Mouse (Mus musculus) bone marrow macrophage, adult 2 months (primary cell): ENCODE measurements around the gene Emilin1.

Experiments
- CTCF ChIP-seq: IDR thresholded peaks from 2 replicates; pipeline ENCODE4 v1.5.1; 2012; ENCODE audit warnings: low read depth, mild to moderate bottlenecking, low read length, moderate library complexity
- POLR2A ChIP-seq: IDR thresholded peaks from 2 replicates; pipeline ENCODE4 v1.6.1; 2012; ENCODE audit warnings: mild to moderate bottlenecking, low read depth, low read length, borderline replicate concordance

DNA sequence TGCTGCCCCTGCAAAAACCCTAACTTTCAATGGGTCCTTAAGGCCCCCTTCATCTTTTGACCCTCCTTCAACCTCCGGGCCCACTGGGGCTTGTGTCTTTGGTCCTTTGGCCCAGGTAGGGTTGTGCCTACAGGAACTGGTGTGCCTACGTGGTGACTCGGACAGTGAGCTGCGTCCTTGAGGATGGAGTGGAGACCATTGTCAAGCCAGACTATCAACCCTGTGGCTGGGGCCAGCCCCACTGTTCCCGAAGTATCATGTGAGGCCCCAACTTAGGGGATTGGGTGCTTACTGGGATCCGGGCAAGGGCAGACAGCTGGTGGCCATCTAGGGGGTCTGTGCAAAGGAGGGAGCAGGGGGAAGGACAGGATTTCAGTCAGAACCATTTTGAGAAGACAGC, 1.6 kb downstream of the Emilin1 start:
- TF ChIP-seq CTCF (no peak), POLR2A (no peak)
